8 mouse cellular contexts compared by ENCODE assay signal in the genomic region with DNA sequence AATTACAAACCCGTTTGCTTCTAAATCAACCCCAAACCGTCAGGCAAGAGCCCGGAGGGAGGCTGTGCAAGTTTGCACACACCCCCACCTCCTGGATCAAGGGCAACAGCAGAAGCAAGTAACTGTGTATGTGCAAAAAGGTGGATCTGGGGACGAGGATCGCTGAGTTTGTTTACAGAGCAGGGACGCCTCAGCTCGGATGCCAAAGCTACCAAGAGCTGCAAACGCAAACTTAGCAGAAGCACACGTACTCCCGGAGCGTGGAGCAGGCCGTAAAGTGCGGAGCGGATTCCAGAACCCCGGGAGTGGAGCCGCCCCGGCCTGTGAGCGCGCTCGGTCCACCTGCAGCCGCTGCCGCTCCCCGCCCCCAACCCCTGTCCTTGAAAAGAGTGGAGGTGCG. TPM values are rescaled to one million over a fixed set of nuclear protein-coding genes. Genes with fewer than 3 reads are reported as not detected.
DNase-seq lines count a peak whose midpoint lies in the region; ATAC-seq and TF ChIP-seq lines count a peak whose summit lies in the region.

No protein-coding gene starts in this region.

- H3K27ac ChIP-seq in forebrain, embryonic 10.5 days = peak overlapping the region; percentile 98
- H3K27ac ChIP-seq in heart, embryonic 15.5 days = peak overlapping the region; percentile 100
- peak overlapping the region; percentile 96 for H3K27ac ChIP-seq in liver, embryonic 14.5 days
- H3K27ac ChIP-seq in neural tube, embryonic 12.5 days = peak overlapping the region; percentile 87

- DNase-seq in c-Kit-positive CD71-negative TER-119-negative erythroid progenitor cells, embryonic 14.5 days (ENCODE audit: low read depth) = peak; percentile 83
- DNase-seq in forebrain, embryonic 10.5 days (ENCODE audit: extremely low spot score, low spot score) = peak; percentile 92
- DNase-seq in kidney, postnatal 25 days = peak; percentile 96 to 97
- DNase-seq in liver, embryonic 14.5 days (ENCODE audit: low read depth in 3 of 3, low spot score in 3 of 3) = peak; percentile 85 to 88 (median 87)
- DNase-seq in telencephalon, adult 2 months (ENCODE audit: low read depth, low spot score) = peak; percentile 96

- peak; percentile 34; the same call in 1 of the 2 replicates for TF ChIP-seq EP300 in liver, embryonic 14.5 days (IDR thresholded peaks at IDR 0.05; ENCODE audit: low read depth)

- TF ChIP-seq CTCF in liver, embryonic 14.5 days (IDR thresholded peaks at IDR 0.05; ENCODE audit: low read depth) = no peak

- peak; percentile 59 for ATAC-seq in CD4-positive, CD25-positive, alpha-beta regulatory T cell, adult 4 months
- ATAC-seq in heart, embryonic 15.5 days (replicated peaks; ENCODE audit: insufficient number of reproducible peaks, insufficient read depth, low FRiP score, low read depth) = peak; percentile 72
- ATAC-seq in liver, embryonic 14.5 days (ENCODE audit: insufficient read depth) = peak; percentile 77
- peak; percentile 78 for ATAC-seq in neural tube, embryonic 12.5 days (ENCODE audit: low FRiP score, low read depth)

- 0% methylated on average over 24 of the region's 24 CpGs for WGBS in forebrain, embryonic 10.5 days
- WGBS in heart, embryonic 15.5 days = under 1% methylated on average over 24 of the region's 24 CpGs
- WGBS in liver, embryonic 14.5 days (ENCODE audit: insufficient replicate concordance) = under 1% methylated on average over 24 of the region's 24 CpGs
- WGBS in neural tube, embryonic 12.5 days = under 1% methylated on average over 24 of the region's 24 CpGs

- H3K4me3 ChIP-seq in forebrain, embryonic 10.5 days = peak overlapping the region; percentile 94
- H3K4me3 ChIP-seq in heart, embryonic 15.5 days = peak overlapping the region; percentile 91
- H3K4me3 ChIP-seq in liver, embryonic 14.5 days (ENCODE audit: insufficient read depth in 1 of 2, low read depth in 2 of 2, low read length in 2 of 2) = peak overlapping the region; percentile 80 to 88
- peak overlapping the region; percentile 87 for H3K4me3 ChIP-seq in neural tube, embryonic 12.5 days

- no peaks in the 10 kb centered on the region; the same call in 1 of the 2 replicates for H3K27me3 ChIP-seq in forebrain, embryonic 10.5 days (ENCODE audit: poor library complexity, severe bottlenecking)
- H3K27me3 ChIP-seq in heart, embryonic 15.5 days = no peaks in the 10 kb centered on the region
- no peaks in the 10 kb centered on the region for H3K27me3 ChIP-seq in liver, embryonic 14.5 days (ENCODE audit: control insufficient read depth, insufficient read depth, low read length)
- no peaks in the 10 kb centered on the region for H3K27me3 ChIP-seq in neural tube, embryonic 12.5 days (replicated peaks)

- H3K9me3 ChIP-seq in forebrain, embryonic 10.5 days = no peaks in the 10 kb centered on the region
- no peaks in the 10 kb centered on the region for H3K9me3 ChIP-seq in heart, embryonic 15.5 days (replicated peaks)
- no peaks in the 10 kb centered on the region for H3K9me3 ChIP-seq in liver, embryonic 14.5 days (ENCODE audit: control insufficient read depth, low read length)
- H3K9me3 ChIP-seq in neural tube, embryonic 12.5 days = no peaks in the 10 kb centered on the region

- H3K9ac ChIP-seq in heart, embryonic 15.5 days = peak overlapping the region; percentile 70
- H3K9ac ChIP-seq in liver, embryonic 14.5 days (replicated peaks) = peak overlapping the region; percentile 83
- peak overlapping the region; percentile 71 for H3K9ac ChIP-seq in neural tube, embryonic 12.5 days

- peak overlapping the region; percentile 75 for H3K4me2 ChIP-seq in heart, embryonic 15.5 days
- H3K4me2 ChIP-seq in liver, embryonic 14.5 days (ENCODE audit: low read depth) = peak overlapping the region; percentile 99
- peak overlapping the region; percentile 68 for H3K4me2 ChIP-seq in neural tube, embryonic 12.5 days (replicated peaks)

- H3K36me3 ChIP-seq in forebrain, embryonic 10.5 days (replicated peaks) = peaks cover 5% of the 10 kb centered on the region
- no peaks in the 10 kb centered on the region for H3K36me3 ChIP-seq in heart, embryonic 15.5 days
- peaks cover 3% of the 10 kb centered on the region; the same call in 1 of the 2 replicates for H3K36me3 ChIP-seq in liver, embryonic 14.5 days (replicated peaks; ENCODE audit: control insufficient read depth, insufficient read depth, low read depth)
- H3K36me3 ChIP-seq in neural tube, embryonic 12.5 days = no peaks in the 10 kb centered on the region

- peaks cover 39% of the 10 kb centered on the region for H3K4me1 ChIP-seq in forebrain, embryonic 10.5 days
- peaks cover 21% of the 10 kb centered on the region for H3K4me1 ChIP-seq in heart, embryonic 15.5 days (replicated peaks)
- H3K4me1 ChIP-seq in liver, embryonic 14.5 days (replicated peaks; ENCODE audit: control insufficient read depth in 2 of 2, insufficient read depth in 2 of 2, low read length in 1 of 2) = peaks cover 24 to 36% of the 10 kb centered on the region in 2 experiments
- H3K4me1 ChIP-seq in neural tube, embryonic 12.5 days = peaks cover 16% of the 10 kb centered on the region

RNA-seq across cellular contexts. Expression of a gene that starts 0.9 kb away (rescaled TPM):
- polyA plus RNA-seq in CD4-positive, CD25-positive, alpha-beta regulatory T cell, adult 4 months (2017; shearing (Covaris generic)) = 1 to 10 TPM; 4.8 to 9.4 TPM
- polyA plus RNA-seq in forebrain, embryonic 10.5 days (2016; fragmentation: Nextera tagmentation; extraction: Ambion mirVana) = 32.5 and 32.8 TPM in 2 replicates
- 29.8 and 29.9 TPM in 2 replicates for polyA plus RNA-seq in heart, embryonic 15.5 days (2015; fragmentation: Nextera tagmentation; extraction: Ambion mirVana)
- 17.8 and 18.2 TPM in 2 replicates for polyA plus RNA-seq in liver, embryonic 14.5 days (2012; rRNA removed)
- 12.3 and 12.7 TPM in 2 replicates for polyA plus RNA-seq in liver, embryonic 14.5 days (2014; fragmentation: Nextera tagmentation; extraction: Ambion mirVana)
- polyA plus RNA-seq in neural tube, embryonic 12.5 days (2016; fragmentation: Nextera tagmentation; extraction: Ambion mirVana) = 98.7 and 102 TPM in 2 replicates

Comparison
In these comparisons a context has a peak if more than half of its experiments do, and no peak if none do; other contexts are left out.
1. Peak in every context shown above with its lines: DNase-seq, ATAC-seq, H3K4me3 ChIP-seq and H3K27ac ChIP-seq.